11 mouse cellular contexts compared by ENCODE assay signal in genomic region chr5:127631671-127632070, GRCm38 (mm10). TPM values are rescaled to one million over a fixed set of nuclear protein-coding genes. Genes with fewer than 3 reads are reported as not detected.
A peak's percentile ranks its signal among the peaks of the same experiment; 100 is the strongest.
DNase-seq lines count a peak whose midpoint lies in the region; ATAC-seq lines count a peak whose summit lies in the region.
"Had no signal": no experiment of that assay in that cellular context is flagged by ENCODE, and none has a peak within 500 bp of the region (broad histone marks: within the 10 kb centered on the region; RNA-seq: fewer than 3 reads in every experiment).

No protein-coding gene starts in this region.

- no peak overlapping the region for H3K27ac ChIP-seq in kidney, embryonic 14.5 days (ENCODE audit: low read depth, low read length)
- no peak overlapping the region for H3K27ac ChIP-seq in embryonic facial prominence, embryonic 15.5 days (replicated peaks)
- peak overlapping the region; percentile 88; the same call in 1 of the 2 replicates for H3K27ac ChIP-seq in limb, embryonic 10.5 days
- H3K27ac ChIP-seq in neural tube, embryonic 13.5 days (replicated peaks): no peak overlapping the region

- no peaks in the 10 kb centered on the region for H3K9me3 ChIP-seq in kidney, embryonic 14.5 days (ENCODE audit: control insufficient read depth, low read length)
- H3K9me3 ChIP-seq in embryonic facial prominence, embryonic 15.5 days (replicated peaks): no peaks in the 10 kb centered on the region
- H3K9me3 ChIP-seq in limb, embryonic 10.5 days (replicated peaks): no peaks in the 10 kb centered on the region
- H3K9me3 ChIP-seq in neural tube, embryonic 13.5 days: no peaks in the 10 kb centered on the region

- H3K9ac ChIP-seq in kidney, embryonic 14.5 days (ENCODE audit: low read depth, low read length): peak overlapping the region; percentile 60; the same call in 1 of the 2 replicates
- H3K9ac ChIP-seq in embryonic facial prominence, embryonic 15.5 days: no peak overlapping the region
- peak overlapping the region; percentile 72 for H3K9ac ChIP-seq in neural tube, embryonic 13.5 days

- peak overlapping the region; percentile 52 for H3K4me3 ChIP-seq in kidney, embryonic 14.5 days (ENCODE audit: low read length)
- H3K4me3 ChIP-seq in embryonic facial prominence, embryonic 15.5 days (replicated peaks): peak overlapping the region; percentile 50
- peak overlapping the region; percentile 73 for H3K4me3 ChIP-seq in limb, embryonic 10.5 days
- H3K4me3 ChIP-seq in neural tube, embryonic 13.5 days: peak overlapping the region; percentile 58

- ATAC-seq in kidney, embryonic 14.5 days (ENCODE audit: low FRiP score, low TSS enrichment): no peak
- no peak for ATAC-seq in embryonic facial prominence, embryonic 15.5 days (ENCODE audit: insufficient number of reproducible peaks, low FRiP score, low TSS enrichment, low read depth)
- peak; percentile 32; the same call in 1 of the 2 replicates for ATAC-seq in neural tube, embryonic 13.5 days (ENCODE audit: low read depth)
- ATAC-seq: CD4-positive, CD25-positive, alpha-beta regulatory T cell, adult 4 months had no signal

- H3K36me3 ChIP-seq in kidney, embryonic 14.5 days (ENCODE audit: control insufficient read depth, insufficient read depth, low read length): no peaks in the 10 kb centered on the region
- H3K36me3 ChIP-seq in embryonic facial prominence, embryonic 15.5 days: no peaks in the 10 kb centered on the region
- H3K36me3 ChIP-seq in limb, embryonic 10.5 days: no peaks in the 10 kb centered on the region
- no peaks in the 10 kb centered on the region for H3K36me3 ChIP-seq in neural tube, embryonic 13.5 days

- DNase-seq in kidney, adult 8-10 months: no peak
- DNase-seq in limb, embryonic 10.5 days (ENCODE audit: low spot score): no peak
- DNase-seq in right cerebral cortex, postnatal 4 days: no peak
- DNase-seq in ovary, postnatal 36 days (ENCODE audit: low spot score): no peak
- DNase-seq in adrenal gland, adult 18-20 months (ENCODE audit: low spot score in 2 of 2): no peak
- DNase-seq: adrenal gland, postnatal 36 days; layer of hippocampus, adult 9-11 months had no signal

- H3K27me3 ChIP-seq in kidney, embryonic 14.5 days (ENCODE audit: control insufficient read depth, insufficient read depth, low read length): peaks cover 16% of the 10 kb centered on the region
- H3K27me3 ChIP-seq in embryonic facial prominence, embryonic 15.5 days: peaks cover 15% of the 10 kb centered on the region
- peaks cover 36% of the 10 kb centered on the region for H3K27me3 ChIP-seq in limb, embryonic 10.5 days (ENCODE audit: low read depth, poor library complexity, severe bottlenecking)
- peaks cover 11% of the 10 kb centered on the region for H3K27me3 ChIP-seq in neural tube, embryonic 13.5 days

- H3K4me1 ChIP-seq in kidney, embryonic 14.5 days (ENCODE audit: control insufficient read depth, insufficient read depth, low read length): no peaks in the 10 kb centered on the region
- H3K4me1 ChIP-seq in embryonic facial prominence, embryonic 15.5 days: peaks cover 11% of the 10 kb centered on the region
- H3K4me1 ChIP-seq in limb, embryonic 10.5 days: peaks cover 17% of the 10 kb centered on the region
- peaks cover 18% of the 10 kb centered on the region for H3K4me1 ChIP-seq in neural tube, embryonic 13.5 days (replicated peaks)

- 12% methylated on average over 5 of the region's 5 CpGs for WGBS in kidney, embryonic 14.5 days
- 19% methylated on average over 5 of the region's 5 CpGs for WGBS in embryonic facial prominence, embryonic 15.5 days
- 14% methylated on average over 5 of the region's 5 CpGs for WGBS in limb, embryonic 10.5 days
- 14% methylated on average over 5 of the region's 5 CpGs for whole genome bisulfite sequencing in neural tube, embryonic 13.5 days

- H3K4me2 ChIP-seq in kidney, embryonic 14.5 days (replicated peaks; ENCODE audit: low read depth, low read length): peak overlapping the region; percentile 88
- H3K4me2 ChIP-seq in embryonic facial prominence, embryonic 15.5 days (replicated peaks): peak overlapping the region; percentile 96
- peak overlapping the region; percentile 84 for H3K4me2 ChIP-seq in neural tube, embryonic 13.5 days

RNA-seq across cellular contexts. Expression of gene Glt1d1, which starts 0.4 kb away (rescaled TPM):
- 0.90 and 1.3 TPM in 2 replicates for polyA plus RNA-seq in kidney, embryonic 14.5 days (2014; fragmentation: Nextera tagmentation; extraction: Ambion mirVana)
- 0.30 and 0.47 TPM in 2 replicates for polyA plus RNA-seq in embryonic facial prominence, embryonic 15.5 days (2015; fragmentation: Nextera tagmentation; extraction: Ambion mirVana)
- 0.94 and 0.99 TPM in 2 replicates for polyA plus RNA-seq in limb, embryonic 10.5 days (2016; fragmentation: Nextera tagmentation; extraction: Ambion mirVana)
- polyA plus RNA-seq in neural tube, embryonic 13.5 days (2015; fragmentation: Nextera tagmentation; extraction: Ambion mirVana): 0.80 and 1.8 TPM in 2 replicates
- total RNA-seq in adrenal gland, adult 18-20 months (2021): under 1 TPM; 0.33 to 0.35 TPM
- polyA plus RNA-seq: CD4-positive, CD25-positive, alpha-beta regulatory T cell, adult 4 months had no signal

RNA-seq across cellular contexts. Expression of gene Slc15a4, which starts 1.0 kb away (rescaled TPM):
- polyA plus RNA-seq in kidney, embryonic 14.5 days (2014; fragmentation: Nextera tagmentation; extraction: Ambion mirVana): 14.2 and 22.7 TPM in 2 replicates
- polyA plus RNA-seq in embryonic facial prominence, embryonic 15.5 days (2015; fragmentation: Nextera tagmentation; extraction: Ambion mirVana): 22.5 and 27.9 TPM in 2 replicates
- polyA plus RNA-seq in limb, embryonic 10.5 days (2016; fragmentation: Nextera tagmentation; extraction: Ambion mirVana): 25.1 and 25.6 TPM in 2 replicates
- 23.9 and 26.5 TPM in 2 replicates for polyA plus RNA-seq in neural tube, embryonic 13.5 days (2015; fragmentation: Nextera tagmentation; extraction: Ambion mirVana)
- 10 to 100 TPM; 28.8 to 30.9 TPM for total RNA-seq in adrenal gland, adult 18-20 months (2021)
